ENCODE assay signal across 14 mouse cellular contexts in genomic region chr12:31218774-31219173, GRCm38 (mm10). TPM values are rescaled to one million over a fixed set of nuclear protein-coding genes. Genes with fewer than 3 reads are reported as not detected.
DNase-seq lines count a peak whose midpoint lies in the region; ATAC-seq lines count a peak whose summit lies in the region.
"Had no signal": no experiment of that assay in that cellular context is flagged by ENCODE, and none has a peak within 500 bp of the region (broad histone marks: within the 10 kb centered on the region; RNA-seq: fewer than 3 reads in every experiment).

No protein-coding gene starts in this region.

- peak overlapping the region; percentile 76 for H3K27ac ChIP-seq in kidney, embryonic 15.5 days
- H3K27ac ChIP-seq in brown adipose tissue, adult 24 weeks (replicated peaks; ENCODE audit: low read depth, low read length), result peak overlapping the region; percentile 91
- peak overlapping the region; percentile 51; the same call in 1 of the 2 replicates for H3K27ac ChIP-seq in kidney, embryonic 16.5 days (ENCODE audit: low read length)
- peak overlapping the region; percentile 18; the same call in 1 of the 2 replicates for H3K27ac ChIP-seq in stomach, embryonic 15.5 days
- no peak overlapping the region for H3K27ac ChIP-seq in forebrain, embryonic 14.5 days (ENCODE audit: low read depth, low read length)
- H3K27ac ChIP-seq in liver, embryonic 12.5 days, result no peak overlapping the region
- H3K27ac ChIP-seq: forebrain, embryonic 10.5 days; midbrain, embryonic 10.5 days; neural tube, embryonic 15.5 days had no signal

- no peaks in the 10 kb centered on the region for H3K27me3 ChIP-seq in kidney, embryonic 15.5 days
- no peaks in the 10 kb centered on the region for H3K27me3 ChIP-seq in kidney, embryonic 16.5 days (ENCODE audit: insufficient read depth, low read length)
- H3K27me3 ChIP-seq in stomach, embryonic 15.5 days (replicated peaks), result no peaks in the 10 kb centered on the region
- no peaks in the 10 kb centered on the region for H3K27me3 ChIP-seq in forebrain, embryonic 14.5 days (replicated peaks; ENCODE audit: control insufficient read depth, insufficient read depth, low read length)
- H3K27me3 ChIP-seq in liver, embryonic 12.5 days (replicated peaks), result no peaks in the 10 kb centered on the region
- H3K27me3 ChIP-seq: neural tube, embryonic 15.5 days had no signal

- no peak overlapping the region for H3K9ac ChIP-seq in kidney, embryonic 15.5 days
- no peak overlapping the region for H3K9ac ChIP-seq in kidney, embryonic 16.5 days (replicated peaks; ENCODE audit: low read length)
- no peak overlapping the region for H3K9ac ChIP-seq in stomach, embryonic 15.5 days
- no peak overlapping the region for H3K9ac ChIP-seq in forebrain, embryonic 14.5 days (ENCODE audit: low read length)
- H3K9ac ChIP-seq in liver, embryonic 12.5 days, result no peak overlapping the region
- H3K9ac ChIP-seq: neural tube, embryonic 15.5 days had no signal

- H3K4me2 ChIP-seq in kidney, embryonic 15.5 days, result no peak overlapping the region
- H3K4me2 ChIP-seq in kidney, embryonic 16.5 days (replicated peaks; ENCODE audit: low read depth, low read length), result no peak overlapping the region
- no peak overlapping the region for H3K4me2 ChIP-seq in stomach, embryonic 15.5 days
- H3K4me2 ChIP-seq in forebrain, embryonic 14.5 days (ENCODE audit: low read length), result no peak overlapping the region
- H3K4me2 ChIP-seq in liver, embryonic 12.5 days, result no peak overlapping the region
- H3K4me2 ChIP-seq: neural tube, embryonic 15.5 days had no signal

- H3K9me3 ChIP-seq in kidney, embryonic 15.5 days (replicated peaks), result no peaks in the 10 kb centered on the region
- no peaks in the 10 kb centered on the region for H3K9me3 ChIP-seq in kidney, embryonic 16.5 days (ENCODE audit: low read length)
- H3K9me3 ChIP-seq in stomach, embryonic 15.5 days, result no peaks in the 10 kb centered on the region
- no peaks in the 10 kb centered on the region for H3K9me3 ChIP-seq in forebrain, embryonic 14.5 days (replicated peaks; ENCODE audit: control insufficient read depth, low read length)
- no peaks in the 10 kb centered on the region for H3K9me3 ChIP-seq in liver, embryonic 12.5 days (replicated peaks)
- H3K9me3 ChIP-seq: forebrain, embryonic 10.5 days; midbrain, embryonic 10.5 days; neural tube, embryonic 15.5 days had no signal

- 51% methylated on average over 3 of the region's 3 CpGs for WGBS in kidney, embryonic 15.5 days
- WGBS in kidney, embryonic 16.5 days, result 59% methylated on average over 3 of the region's 3 CpGs
- 41% methylated on average over 3 of the region's 3 CpGs for WGBS in stomach, embryonic 15.5 days
- 78% methylated on average over 3 of the region's 3 CpGs for WGBS in forebrain, embryonic 14.5 days
- 40% methylated on average over 3 of the region's 3 CpGs for WGBS in liver, embryonic 12.5 days (ENCODE audit: insufficient replicate concordance)

- no peak for ATAC-seq in kidney, embryonic 15.5 days (replicated peaks; ENCODE audit: low FRiP score)
- no peak for ATAC-seq in kidney, embryonic 16.5 days (ENCODE audit: low FRiP score, low TSS enrichment)
- peak; percentile 50; the same call in 1 of the 2 replicates for ATAC-seq in stomach, embryonic 15.5 days (ENCODE audit: insufficient read depth, low FRiP score, low read depth)
- no peak for ATAC-seq in forebrain, embryonic 14.5 days
- no peak for ATAC-seq in liver, embryonic 12.5 days

- no peak overlapping the region for H3K4me3 ChIP-seq in kidney, embryonic 15.5 days (replicated peaks)
- no peak overlapping the region for H3K4me3 ChIP-seq in brown adipose tissue, adult 24 weeks (ENCODE audit: insufficient read depth, low read depth, low read length)
- no peak overlapping the region for H3K4me3 ChIP-seq in kidney, embryonic 16.5 days (ENCODE audit: low read length)
- no peak overlapping the region for H3K4me3 ChIP-seq in stomach, embryonic 15.5 days (replicated peaks)
- H3K4me3 ChIP-seq in forebrain, embryonic 14.5 days (ENCODE audit: low read depth, low read length), result no peak overlapping the region
- H3K4me3 ChIP-seq in liver, embryonic 12.5 days, result no peak overlapping the region
- H3K4me3 ChIP-seq: forebrain, embryonic 10.5 days; midbrain, embryonic 10.5 days; neural tube, embryonic 15.5 days had no signal

- peaks cover 27% of the 10 kb centered on the region for H3K4me1 ChIP-seq in kidney, embryonic 15.5 days
- H3K4me1 ChIP-seq in brown adipose tissue, adult 24 weeks (ENCODE audit: control insufficient read depth, insufficient read depth, insufficient read length, low read length), result no peaks in the 10 kb centered on the region; the same call in none of the 2 replicates
- peaks cover 36% of the 10 kb centered on the region for H3K4me1 ChIP-seq in kidney, embryonic 16.5 days (ENCODE audit: insufficient read depth, low read length)
- H3K4me1 ChIP-seq in stomach, embryonic 15.5 days, result no peaks in the 10 kb centered on the region
- H3K4me1 ChIP-seq in forebrain, embryonic 14.5 days (ENCODE audit: control insufficient read depth, insufficient read depth, low read length), result peaks cover 5% of the 10 kb centered on the region
- no peaks in the 10 kb centered on the region for H3K4me1 ChIP-seq in liver, embryonic 12.5 days

- DNase-seq in kidney, postnatal 4 days, result no peak
- DNase-seq in forebrain, embryonic 14.5 days (ENCODE audit: low spot score), result no peak
- DNase-seq: cerebellum, postnatal 10 days; liver had no signal

- no peaks in the 10 kb centered on the region for H3K36me3 ChIP-seq in kidney, embryonic 15.5 days
- H3K36me3 ChIP-seq in kidney, embryonic 16.5 days (ENCODE audit: insufficient read depth, low read length), result no peaks in the 10 kb centered on the region
- no peaks in the 10 kb centered on the region for H3K36me3 ChIP-seq in stomach, embryonic 15.5 days
- no peaks in the 10 kb centered on the region for H3K36me3 ChIP-seq in forebrain, embryonic 14.5 days (ENCODE audit: control insufficient read depth, insufficient read depth, low read length)
- H3K36me3 ChIP-seq in liver, embryonic 12.5 days, result no peaks in the 10 kb centered on the region
- H3K36me3 ChIP-seq: forebrain, embryonic 10.5 days; midbrain, embryonic 10.5 days; neural tube, embryonic 15.5 days had no signal

RNA-seq across cellular contexts. Expression of gene Gm6993, which starts 21.8 kb away (rescaled TPM):
- polyA plus RNA-seq in kidney, embryonic 15.5 days (2015; fragmentation: Nextera tagmentation; extraction: Ambion mirVana), result not detected in 2 replicates
- not detected in 2 replicates for polyA plus RNA-seq in brown adipose tissue, adult 24 weeks (2012; ENCODE audit: insufficient read depth, insufficient read length, missing spikeins)
- not detected in 2 replicates for polyA plus RNA-seq in kidney, embryonic 16.5 days (2015; fragmentation: Nextera tagmentation; extraction: Ambion mirVana)
- polyA plus RNA-seq in stomach, embryonic 15.5 days (2015; fragmentation: Nextera tagmentation; extraction: Ambion mirVana), result not detected in 2 replicates
- not detected in 2 replicates for polyA plus RNA-seq in forebrain, embryonic 14.5 days (2014; fragmentation: Nextera tagmentation; extraction: Ambion mirVana)
- not detected in 2 replicates for polyA plus RNA-seq in liver, embryonic 12.5 days (2016; fragmentation: Nextera tagmentation; extraction: Ambion mirVana)
- polyA plus RNA-seq: forebrain, embryonic 10.5 days; gonadal fat pad, adult 2 months; midbrain, embryonic 10.5 days; neural tube, embryonic 15.5 days; testis, adult 2 months had no signal

RNA-seq across cellular contexts. Expression of gene Lamb1, which starts 46.3 kb away (rescaled TPM):
- 134 and 144 TPM in 2 replicates for polyA plus RNA-seq in kidney, embryonic 15.5 days (2015; fragmentation: Nextera tagmentation; extraction: Ambion mirVana)
- polyA plus RNA-seq in brown adipose tissue, adult 24 weeks (2012; ENCODE audit: insufficient read depth, insufficient read length, missing spikeins), result 28.5 and 41.1 TPM in 2 replicates
- polyA plus RNA-seq in kidney, embryonic 16.5 days (2015; fragmentation: Nextera tagmentation; extraction: Ambion mirVana), result 174 and 175 TPM in 2 replicates
- 83.4 and 94.1 TPM in 2 replicates for polyA plus RNA-seq in stomach, embryonic 15.5 days (2015; fragmentation: Nextera tagmentation; extraction: Ambion mirVana)
- polyA plus RNA-seq in forebrain, embryonic 14.5 days (2014; fragmentation: Nextera tagmentation; extraction: Ambion mirVana), result 13.6 and 17.5 TPM in 2 replicates
- 8.3 and 8.6 TPM in 2 replicates for polyA plus RNA-seq in liver, embryonic 12.5 days (2016; fragmentation: Nextera tagmentation; extraction: Ambion mirVana)

Comparison
In these comparisons a context has a peak if more than half of its experiments do, and no peak if none do; other contexts are left out.
1. H3K27ac ChIP-seq: peak in kidney, embryonic 15.5 days (single experiment), brown adipose tissue, adult 24 weeks (single experiment), kidney, embryonic 16.5 days (single experiment) and stomach, embryonic 15.5 days (single experiment); none in forebrain, embryonic 14.5 days (single experiment) and liver, embryonic 12.5 days (single experiment).